Mouse (Mus musculus): ENCODE data around the gene Mucl3.

DNA sequence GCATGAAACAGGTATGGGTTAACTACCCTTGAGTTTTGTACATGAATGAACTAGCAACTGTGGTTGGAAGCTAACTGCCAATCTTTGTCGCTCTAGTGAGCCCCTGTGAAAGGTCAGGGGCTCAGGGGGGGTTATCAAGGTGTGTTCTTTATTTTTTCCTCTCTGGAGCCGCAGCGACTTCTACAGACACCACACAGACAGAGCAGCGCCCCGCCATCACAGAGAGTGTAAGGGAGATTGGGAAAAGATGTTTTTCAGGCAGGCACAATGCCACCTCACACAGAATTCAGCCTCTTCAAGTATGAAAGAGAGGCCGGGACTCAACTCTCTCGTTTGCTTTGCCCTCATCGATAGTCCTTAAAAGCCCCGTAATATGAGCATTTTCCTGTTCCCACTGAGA is 51.4 kb downstream of the Mucl3 start:
- no peak for TF ChIP-seq JUND (conservative IDR thresholded peaks at IDR 0.05; ENCODE audit: low read depth, low read length)
- TF ChIP-seq CHD1 (IDR thresholded peaks at IDR 0.05; ENCODE audit: low read depth, low read length): no peak
- TF ChIP-seq CTCF (conservative IDR thresholded peaks at IDR 0.05 in 1 of 2, IDR thresholded peaks at IDR 0.05 in 1 of 2; ENCODE audit: low read depth in 2 of 2, low read length in 2 of 2): no peak
- TF ChIP-seq BHLHE40 (IDR thresholded peaks at IDR 0.05; ENCODE audit: low read depth, low read length): no peak
- TF ChIP-seq SMC3 (IDR thresholded peaks at IDR 0.05; ENCODE audit: low read depth, low read length): no peak
- TF ChIP-seq CHD2 (IDR thresholded peaks at IDR 0.05; ENCODE audit: low read length): no peak
- no peak for TF ChIP-seq POLR2AphosphoS2 (IDR thresholded peaks at IDR 0.05; ENCODE audit: low read depth, low read length)
- no peak for TF ChIP-seq EP300 (IDR thresholded peaks at IDR 0.05; ENCODE audit: low read length)
- no peak for TF ChIP-seq E2F4 (IDR thresholded peaks at IDR 0.05; ENCODE audit: insufficient replicate concordance, low read depth, low read length)
- TF ChIP-seq TBP (conservative IDR thresholded peaks at IDR 0.05; ENCODE audit: low read depth, low read length): no peak
